13 mouse cellular contexts compared by ENCODE assay signal in the genomic region with DNA sequence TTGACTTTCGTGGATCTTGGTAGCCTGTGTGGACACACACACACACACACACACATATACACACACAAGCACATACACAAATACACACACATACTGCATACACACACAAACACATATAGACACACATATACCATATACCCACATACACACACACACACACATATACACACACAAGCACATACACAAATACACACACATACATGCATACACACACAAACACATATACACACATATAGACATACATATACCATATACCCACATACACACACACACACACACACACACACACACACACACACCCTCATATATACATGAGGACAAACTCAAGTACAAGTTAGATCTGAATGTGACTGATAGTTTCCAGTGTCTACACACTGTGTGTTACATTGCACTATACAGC.
A peak's percentile ranks its signal among the peaks of the same experiment; 100 is the strongest.
DNase-seq lines count a peak whose midpoint lies in the region; ATAC-seq and TF ChIP-seq lines count a peak whose summit lies in the region.
"Had no signal": no experiment of that assay in that cellular context is flagged by ENCODE, and none has a peak within 500 bp of the region (broad histone marks: within the 10 kb centered on the region; RNA-seq: fewer than 3 reads in every experiment).

No protein-coding gene starts in this region.

- DNase-seq in forebrain, embryonic 10.5 days (ENCODE audit: extremely low spot score, low spot score), result no peak
- no peak for DNase-seq in limb, embryonic 11.5 days (ENCODE audit: low spot score)
- no peak for DNase-seq in limb, embryonic 10.5 days (ENCODE audit: low spot score)
- no peak for DNase-seq in forebrain, postnatal 0 days
- no peak for DNase-seq in layer of hippocampus, postnatal 25 days (ENCODE audit: extremely low spot score in 1 of 2, low spot score in 1 of 2)
- no peak for DNase-seq in cerebellum, adult 11 months
- DNase-seq: adrenal gland, postnatal 25 days; gastrocnemius, postnatal 14 days; kidney, adult 18-20 months; right cerebral cortex, postnatal 25 days had no signal

- no peak overlapping the region for H3K27ac ChIP-seq in forebrain, embryonic 13.5 days
- H3K27ac ChIP-seq in forebrain, embryonic 10.5 days, result no peak overlapping the region
- H3K27ac ChIP-seq in limb, embryonic 11.5 days (replicated peaks; ENCODE audit: low read depth, low read length), result no peak overlapping the region
- H3K27ac ChIP-seq in limb, embryonic 10.5 days, result no peak overlapping the region
- H3K27ac ChIP-seq in forebrain, postnatal 0 days (ENCODE audit: low read depth, low read length), result no peak overlapping the region
- H3K27ac ChIP-seq in midbrain, embryonic 16.5 days (ENCODE audit: low read length), result no peak overlapping the region

- H3K9ac ChIP-seq in forebrain, embryonic 13.5 days, result no peak overlapping the region
- no peak overlapping the region for H3K9ac ChIP-seq in limb, embryonic 11.5 days (ENCODE audit: low read length)
- H3K9ac ChIP-seq in forebrain, postnatal 0 days, result no peak overlapping the region
- H3K9ac ChIP-seq in midbrain, embryonic 16.5 days (ENCODE audit: low read depth, low read length), result no peak overlapping the region

- H3K27me3 ChIP-seq in forebrain, embryonic 13.5 days, result no peaks in the 10 kb centered on the region
- no peaks in the 10 kb centered on the region for H3K27me3 ChIP-seq in forebrain, embryonic 10.5 days (ENCODE audit: poor library complexity, severe bottlenecking)
- H3K27me3 ChIP-seq in limb, embryonic 11.5 days (ENCODE audit: control insufficient read depth, insufficient read depth, low read length), result no peaks in the 10 kb centered on the region
- no peaks in the 10 kb centered on the region for H3K27me3 ChIP-seq in limb, embryonic 10.5 days (ENCODE audit: low read depth, poor library complexity, severe bottlenecking)
- H3K27me3 ChIP-seq in forebrain, postnatal 0 days (ENCODE audit: insufficient read depth, low read length), result no peaks in the 10 kb centered on the region
- no peaks in the 10 kb centered on the region for H3K27me3 ChIP-seq in midbrain, embryonic 16.5 days (ENCODE audit: control insufficient read depth, insufficient read depth, low read depth, low read length)

- H3K4me1 ChIP-seq in forebrain, embryonic 13.5 days, result no peaks in the 10 kb centered on the region
- H3K4me1 ChIP-seq in forebrain, embryonic 10.5 days, result no peaks in the 10 kb centered on the region
- no peaks in the 10 kb centered on the region for H3K4me1 ChIP-seq in limb, embryonic 11.5 days (ENCODE audit: control insufficient read depth, insufficient read depth, low read length)
- H3K4me1 ChIP-seq in limb, embryonic 10.5 days, result no peaks in the 10 kb centered on the region
- no peaks in the 10 kb centered on the region for H3K4me1 ChIP-seq in forebrain, postnatal 0 days (ENCODE audit: insufficient read depth)
- no peaks in the 10 kb centered on the region for H3K4me1 ChIP-seq in midbrain, embryonic 16.5 days (ENCODE audit: control insufficient read depth, insufficient read depth, low read length)

- peak; percentile 65; the same call in 1 of the 2 replicates for ATAC-seq in forebrain, embryonic 13.5 days
- ATAC-seq in limb, embryonic 11.5 days (ENCODE audit: insufficient number of reproducible peaks, low FRiP score, low TSS enrichment, low read depth), result peak; percentile 79; the same call in 1 of the 2 replicates
- ATAC-seq in forebrain, postnatal 0 days, result peak; percentile 55
- ATAC-seq in midbrain, embryonic 16.5 days, result peak; percentile 66; the same call in 1 of the 2 replicates
- ATAC-seq: lung, postnatal 0 days had no signal

- H3K36me3 ChIP-seq in forebrain, embryonic 13.5 days (ENCODE audit: poor library complexity, severe bottlenecking), result no peaks in the 10 kb centered on the region
- H3K36me3 ChIP-seq in forebrain, embryonic 10.5 days (replicated peaks), result no peaks in the 10 kb centered on the region
- H3K36me3 ChIP-seq in limb, embryonic 11.5 days (ENCODE audit: control insufficient read depth, insufficient read depth, low read length), result no peaks in the 10 kb centered on the region
- no peaks in the 10 kb centered on the region for H3K36me3 ChIP-seq in limb, embryonic 10.5 days
- no peaks in the 10 kb centered on the region for H3K36me3 ChIP-seq in forebrain, postnatal 0 days (ENCODE audit: insufficient read depth)
- H3K36me3 ChIP-seq in midbrain, embryonic 16.5 days (ENCODE audit: control insufficient read depth, insufficient read depth, low read length), result no peaks in the 10 kb centered on the region

- H3K9me3 ChIP-seq in forebrain, embryonic 13.5 days (replicated peaks), result no peaks in the 10 kb centered on the region
- H3K9me3 ChIP-seq in forebrain, embryonic 10.5 days, result no peaks in the 10 kb centered on the region
- H3K9me3 ChIP-seq in limb, embryonic 11.5 days (ENCODE audit: control insufficient read depth, low read length), result no peaks in the 10 kb centered on the region
- H3K9me3 ChIP-seq in limb, embryonic 10.5 days (replicated peaks), result no peaks in the 10 kb centered on the region
- no peaks in the 10 kb centered on the region for H3K9me3 ChIP-seq in forebrain, postnatal 0 days (ENCODE audit: low read length)
- no peaks in the 10 kb centered on the region for H3K9me3 ChIP-seq in midbrain, embryonic 16.5 days (replicated peaks; ENCODE audit: control insufficient read depth, low read length, poor library complexity, severe bottlenecking)

- TF ChIP-seq CTCF in forebrain, postnatal 0 days (IDR thresholded peaks at IDR 0.05; ENCODE audit: low read depth), result no peak

- H3K4me2 ChIP-seq in forebrain, embryonic 13.5 days, result no peak overlapping the region
- no peak overlapping the region for H3K4me2 ChIP-seq in limb, embryonic 11.5 days (ENCODE audit: low read depth, severe bottlenecking)
- no peak overlapping the region for H3K4me2 ChIP-seq in forebrain, postnatal 0 days (ENCODE audit: low read depth)
- no peak overlapping the region for H3K4me2 ChIP-seq in midbrain, embryonic 16.5 days (ENCODE audit: low read length)

- no peak overlapping the region for H3K4me3 ChIP-seq in forebrain, embryonic 13.5 days
- no peak overlapping the region for H3K4me3 ChIP-seq in forebrain, embryonic 10.5 days
- H3K4me3 ChIP-seq in limb, embryonic 11.5 days (ENCODE audit: low read depth, low read length), result no peak overlapping the region
- H3K4me3 ChIP-seq in limb, embryonic 10.5 days, result no peak overlapping the region
- H3K4me3 ChIP-seq in forebrain, postnatal 0 days (ENCODE audit: low read depth, low read length), result no peak overlapping the region
- H3K4me3 ChIP-seq in midbrain, embryonic 16.5 days (ENCODE audit: low read depth, low read length), result no peak overlapping the region

- 87% methylated on average over 1 of the region's 1 CpGs for WGBS in forebrain, embryonic 13.5 days
- 86% methylated on average over 1 of the region's 1 CpGs for WGBS in forebrain, embryonic 10.5 days
- 100% methylated on average over 1 of the region's 1 CpGs for WGBS in limb, embryonic 11.5 days
- WGBS in limb, embryonic 10.5 days, result 100% methylated on average over 1 of the region's 1 CpGs
- WGBS in forebrain, postnatal 0 days, result 79% methylated on average over 1 of the region's 1 CpGs
- 100% methylated on average over 1 of the region's 1 CpGs for WGBS in midbrain, embryonic 16.5 days
